Mouse (Mus musculus) megakaryocyte, embryonic 14.5 days (primary cell): ENCODE data around the gene Dlg4.

Source experiments
- FLI1 ChIP-seq: IDR thresholded peaks from 2 replicates; pipeline ENCODE4 v1.6.1; 2012; ENCODE audit warnings: low read length, inconsistent platforms, mixed read lengths
- GATA1 ChIP-seq: IDR thresholded peaks from 3 replicates; pipeline ENCODE4 v1.6.1; 2012; ENCODE audit warnings: mixed read lengths, low read length, inconsistent platforms, borderline replicate concordance

DNA sequence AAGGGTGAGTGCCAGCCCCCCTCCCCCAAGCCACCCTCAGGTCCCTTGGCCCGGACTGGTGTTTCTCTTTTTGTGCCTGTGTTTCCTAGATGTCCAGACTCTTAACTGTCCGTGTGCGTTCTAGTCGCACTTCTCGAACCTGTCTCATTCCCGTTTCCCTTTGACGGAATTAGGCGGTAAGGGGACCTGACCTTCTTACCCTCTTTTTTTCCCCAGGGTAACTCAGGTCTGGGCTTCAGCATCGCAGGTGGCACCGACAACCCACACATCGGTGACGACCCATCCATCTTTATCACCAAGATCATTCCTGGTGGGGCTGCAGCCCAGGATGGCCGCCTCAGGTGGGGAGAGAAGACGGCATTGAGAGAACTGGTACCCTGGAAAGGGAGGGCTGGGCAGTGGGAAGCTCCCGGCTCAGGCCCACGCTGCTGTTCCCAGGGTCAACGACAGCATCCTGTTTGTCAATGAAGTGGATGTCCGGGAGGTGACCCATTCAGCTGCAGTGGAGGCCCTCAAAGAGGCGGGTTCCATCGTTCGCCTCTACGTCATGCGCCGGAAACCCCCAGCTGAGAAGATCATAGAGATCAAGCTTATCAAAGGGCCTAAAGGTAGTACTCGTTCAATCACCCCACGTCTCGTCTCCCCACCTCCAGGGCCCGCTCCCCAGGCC, 14.0 kb downstream of the Dlg4 start:
- TF ChIP-seq GATA1 (no peak), FLI1 (no peak)
